Mouse (Mus musculus) G1E (cell line): Measurements from ENCODE around the gene Tspo. TPM values are rescaled to one million over a fixed set of nuclear protein-coding genes. Genes with fewer than 3 reads are reported as not detected.

Experiments
- ATAC-seq: 2 replicates; pipeline ENCODE4 v1.8.0; 2016; ENCODE audit warnings: mild to moderate bottlenecking; ENCODE audit not compliant: insufficient number of reproducible peaks, poor library complexity, low FRiP score, severe bottlenecking; ENCODE audit errors: extremely low read depth
- DNase-seq: peaks from one replicate; pipeline ENCODE4 v3.0.0; 2012; ENCODE audit warnings: low spot score
- H3K27me3 ChIP-seq: 2 replicates; pipeline ENCODE4 v1.6.1; 2012; ENCODE audit warnings: mild to moderate bottlenecking, low read length, inconsistent platforms; ENCODE audit not compliant: insufficient read depth
- H3K36me3 ChIP-seq: replicated peaks from 2 replicates; pipeline ENCODE3; 2012; ENCODE audit warnings: mild to moderate bottlenecking, inconsistent platforms
- H3K4me1 ChIP-seq: 2 replicates; pipeline ENCODE4 v1.6.1; 2012; ENCODE audit warnings: low read depth, low read length, inconsistent platforms, mixed read lengths; ENCODE audit not compliant: insufficient read depth
- H3K4me3 ChIP-seq: 2 replicates; pipeline ENCODE4 v1.5.1; 2012; ENCODE audit warnings: low read depth, mild to moderate bottlenecking, inconsistent platforms, low read length, moderate library complexity, mixed read lengths
- H3K9me3 ChIP-seq: replicated peaks from 2 replicates; pipeline ENCODE4 v1.6.1; 2012; ENCODE audit warnings: inconsistent platforms
- CTCF ChIP-seq: IDR thresholded peaks from 2 replicates; pipeline ENCODE4 v1.5.1; 2012; ENCODE audit warnings: low read depth, low read length, inconsistent platforms, mixed read lengths
- GATA1 ChIP-seq: IDR thresholded peaks from 2 replicates; pipeline ENCODE4 v1.6.1; 2012; ENCODE audit warnings: borderline replicate concordance, low read length, inconsistent platforms, mixed read lengths
- GATA2 ChIP-seq: IDR thresholded peaks from 2 replicates; pipeline ENCODE4 v1.6.1; 2012; ENCODE audit warnings: low read depth, low read length, inconsistent platforms, borderline replicate concordance
- POLR2AphosphoS5 ChIP-seq: IDR thresholded peaks from 2 replicates; pipeline ENCODE4 v1.6.1; 2012; ENCODE audit warnings: low read depth, low read length, inconsistent platforms; ENCODE audit not compliant: insufficient replicate concordance
- TAL1 ChIP-seq: conservative IDR thresholded peaks from 2 replicates; pipeline ENCODE4 v1.6.1; 2012; ENCODE audit warnings: low read depth, low read length, inconsistent platforms, mixed read lengths
- polyA plus RNA-seq: library from polyadenylated mRNA; stranded (reverse); fragments of >175 nt; gene quantifications from 2 replicates; pipeline ENCODE4 v1.2.3, GENCODE M21; 2012
- total RNA-seq, 2 experiments: library from RNA; stranded (forward) in 1 of 2; stranded (reverse) in 1 of 2; fragments of 200-1000 nt in 1 of 2; fragments of >200 nt in 1 of 2; fragmentation: Nextera tagmentation in 1 of 2; gene quantifications; 2 replicates each; pipeline ENCODE4 v1.2.3; 2014 to 2017

Tspo gene
- total and polyA plus RNA-seq, 3 experiments, result 31.8 to 108 (median 50.5) TPM

GRCm38 (mm10) chr15:83530688-83531087, 32.7 kb upstream of the Tspo start:
- peaks cover 5% of the 10 kb centered on the region; the same call in 1 of the 2 replicates for H3K4me1 ChIP-seq
- ATAC-seq, result no peak
- no peak for TF ChIP-seq GATA1
- no peak for TF ChIP-seq CTCF
- no peak for TF ChIP-seq TAL1
- TF ChIP-seq GATA2, result no peak
- H3K9me3 ChIP-seq, result 0 out of 2 replicates have a peak, but pooled peaks cover 6% of the 10 kb centered on the region
- no peak for DNase-seq
- peaks cover 63% of the 10 kb centered on the region for H3K27me3 ChIP-seq
- no peaks in the 10 kb centered on the region for H3K36me3 ChIP-seq
- H3K4me3 ChIP-seq, result no peak overlapping the region

DNA sequence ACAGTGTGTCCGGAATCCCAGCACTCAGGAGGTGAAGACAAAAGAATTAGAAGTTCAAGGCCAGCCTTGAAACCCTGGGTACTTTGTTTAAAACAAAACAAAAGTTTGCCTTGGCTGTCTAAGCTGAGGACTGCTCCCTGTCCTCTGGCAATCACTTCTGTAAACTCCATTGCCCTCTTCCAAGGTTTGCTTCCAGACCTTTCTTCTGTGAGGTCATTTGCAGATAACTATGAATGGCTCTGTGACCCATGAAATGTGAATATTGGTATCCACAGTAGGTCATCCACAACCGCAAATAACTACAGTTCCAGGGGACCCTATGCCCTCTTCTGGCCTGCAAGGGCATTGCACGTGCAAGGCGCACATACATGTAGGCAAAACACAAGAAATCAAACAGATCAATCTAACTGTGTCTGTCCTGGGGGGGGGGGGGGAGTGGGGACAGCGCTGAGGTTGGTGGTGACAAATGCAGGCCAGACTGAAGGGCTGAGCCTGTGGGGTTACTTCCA, 31.4 kb upstream of the Tspo start:
- H3K4me3 ChIP-seq, result no peak overlapping the region
- H3K36me3 ChIP-seq, result no peaks in the 10 kb centered on the region
- H3K4me1 ChIP-seq, result no peaks in the 10 kb centered on the region
- H3K27me3 ChIP-seq, result peaks cover 50% of the 10 kb centered on the region
- TF ChIP-seq CTCF (0 out of 2 replicates have a peak, but pooled peaks have one; percentile 18), TAL1 (no peak), POLR2AphosphoS5 (no peak), GATA2 (no peak), GATA1 (no peak)
- DNase-seq (no peak), ATAC-seq (no peak)
- H3K9me3 ChIP-seq, result 0 out of 2 replicates have a peak, but pooled peaks cover 3% of the 10 kb centered on the region

DNA sequence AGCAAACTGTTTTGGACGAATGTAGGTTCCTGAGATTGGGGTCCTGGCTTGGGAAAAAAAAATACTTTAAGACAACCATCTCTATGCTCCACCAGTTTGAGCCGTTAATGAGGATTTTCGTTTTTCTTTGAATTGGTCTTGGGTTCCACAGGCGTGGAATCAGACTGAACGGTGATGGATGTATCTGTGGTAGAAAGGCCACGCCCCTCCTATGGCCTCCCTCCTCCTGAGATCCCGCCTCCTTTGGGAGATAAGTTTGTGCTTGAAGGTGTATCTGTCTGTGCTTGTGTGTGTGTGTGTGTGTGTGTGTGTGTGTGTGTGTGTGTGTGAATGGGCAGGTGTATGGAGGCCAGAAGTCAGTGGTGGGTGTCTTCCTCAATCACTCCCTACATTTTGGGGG, 30.8 kb upstream of the Tspo start:
- H3K4me3 ChIP-seq, result no peak overlapping the region
- ATAC-seq (no peak), DNase-seq (no peak)
- H3K27me3 ChIP-seq, result peaks cover 45% of the 10 kb centered on the region
- 0 out of 2 replicates have a peak, but pooled peaks cover 2% of the 10 kb centered on the region for H3K9me3 ChIP-seq
- H3K36me3 ChIP-seq, result no peaks in the 10 kb centered on the region
- H3K4me1 ChIP-seq, result no peaks in the 10 kb centered on the region
- TF ChIP-seq GATA1 (no peak), CTCF (no peak), TAL1 (no peak), POLR2AphosphoS5 (no peak), GATA2 (no peak)

- H3K4me3 ChIP-seq, result no peak overlapping the region
- H3K36me3 ChIP-seq, result no peaks in the 10 kb centered on the region
- no peak for TF ChIP-seq GATA1
- TF ChIP-seq CTCF, result no peak
- TF ChIP-seq POLR2AphosphoS5, result no peak
- TF ChIP-seq TAL1, result no peak
- TF ChIP-seq GATA2, result no peak
- peaks cover 47% of the 10 kb centered on the region for H3K27me3 ChIP-seq
- no peak for ATAC-seq
- 0 out of 2 replicates have a peak, but pooled peaks cover 2% of the 10 kb centered on the region for H3K9me3 ChIP-seq
- no peak for DNase-seq
- H3K4me1 ChIP-seq, result no peaks in the 10 kb centered on the region
These were observed 28.2 kb upstream of the Tspo start for GRCm38 (mm10) chr15:83534960-83535889.

- H3K9me3 ChIP-seq, result 0 out of 2 replicates have a peak, but pooled peaks cover 2% of the 10 kb centered on the region
- H3K4me3 ChIP-seq, result no peak overlapping the region
- no peak for DNase-seq
- H3K36me3 ChIP-seq, result no peaks in the 10 kb centered on the region
- TF ChIP-seq TAL1 (no peak), GATA1 (no peak), GATA2 (no peak), POLR2AphosphoS5 (no peak), CTCF (no peak)
- peaks cover 47% of the 10 kb centered on the region for H3K27me3 ChIP-seq
- H3K4me1 ChIP-seq, result no peaks in the 10 kb centered on the region
- ATAC-seq, result no peak
These were observed 27.5 kb upstream of the Tspo start for GRCm38 (mm10) chr15:83535890-83536231.

DNA sequence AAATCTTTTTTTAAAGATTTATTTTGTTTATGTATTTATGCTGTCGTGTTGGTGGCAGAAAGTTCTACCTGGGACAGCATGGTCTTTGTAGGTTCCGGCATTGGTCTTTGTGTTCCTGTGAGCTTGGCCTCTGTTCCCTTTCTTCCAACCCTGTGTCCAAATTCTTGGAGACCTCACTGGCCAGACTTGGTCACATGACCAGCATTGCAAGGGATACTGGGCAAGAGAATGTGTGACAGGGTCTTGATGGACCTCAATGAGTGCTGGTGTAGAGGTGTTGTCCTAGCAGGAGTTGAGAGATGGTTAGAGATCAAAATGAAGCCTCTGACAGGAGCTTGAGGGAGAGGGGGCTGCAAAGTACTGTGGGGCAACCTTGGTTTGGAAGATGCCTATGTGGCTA, 24.5 kb upstream of the Tspo start:
- ATAC-seq (no peak), DNase-seq (no peak)
- TF ChIP-seq TAL1 (no peak), GATA2 (no peak), CTCF (no peak), GATA1 (no peak), POLR2AphosphoS5 (no peak)
- peaks cover 61% of the 10 kb centered on the region for H3K27me3 ChIP-seq
- H3K4me1 ChIP-seq, result no peaks in the 10 kb centered on the region; the same call in 1 of the 2 replicates
- no peaks in the 10 kb centered on the region for H3K36me3 ChIP-seq
- H3K9me3 ChIP-seq, result no peaks in the 10 kb centered on the region
- H3K4me3 ChIP-seq, result no peak overlapping the region
